Mouse (Mus musculus) erythroblast, embryonic 14.5 days (primary cell): ENCODE data around the gene Gm10491.

Source experiments
- GATA1 ChIP-seq: IDR thresholded peaks from 2 replicates; pipeline ENCODE4 v1.6.1; 2012; ENCODE audit warnings: low read length, inconsistent platforms, mixed read lengths
- TAL1 ChIP-seq: IDR thresholded peaks from 3 replicates; pipeline ENCODE4 v1.6.1; 2012; ENCODE audit warnings: low read length, inconsistent platforms, mixed read lengths

DNA sequence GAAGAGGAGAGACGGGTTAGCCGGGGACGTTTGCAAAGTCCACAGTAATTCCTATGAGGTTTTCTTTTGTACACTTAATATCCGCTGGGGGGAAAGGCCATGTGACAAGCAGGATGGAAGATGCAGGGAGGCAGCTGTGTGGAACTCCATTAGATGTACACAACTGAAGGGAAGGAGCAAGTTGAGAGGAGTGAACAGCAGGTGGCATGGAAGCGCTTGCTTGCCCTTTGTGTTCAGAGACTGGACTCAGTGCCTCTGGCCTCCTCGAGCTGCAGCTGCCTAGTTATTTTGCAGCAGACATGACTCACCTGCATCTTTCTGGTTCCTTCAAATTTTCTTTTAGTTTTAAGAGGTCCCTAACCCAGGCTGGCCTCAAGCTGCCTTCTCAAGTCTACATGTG is 2.8 kb upstream of the Gm10491 start:
- TF ChIP-seq TAL1 (no peak), GATA1 (no peak)
